Mouse (Mus musculus): Measurements from ENCODE around the gene Pnck. TPM values are rescaled to one million over a fixed set of nuclear protein-coding genes. Genes with fewer than 3 reads are reported as not detected.

Gene Pnck
- total RNA-seq (2023), result not detected

GRCm38 (mm10) chrX:73659575-73660283, at the start of gene Pnck:
TSS of gene Pnck (minus strand) at chrX:73660117.

GRCm38 (mm10) chrX:73672879-73673618, 13.1 kb upstream of the Pnck start, which contains the start of gene Slc6a8:
TSS of gene Slc6a8 (plus strand) at chrX:73673150.

GRCm38 (mm10) chrX:73639255-73639675, 20.7 kb downstream of the Pnck start, which contains the start of gene Dusp9:
TSS of gene Dusp9 (plus strand) at chrX:73639419.

Other genes with a start within 250 kb of the Pnck start
- not detected for gene Zfp92, start 249.0 kb downstream of the Pnck start, total RNA-seq (2023)
- not detected for gene Trex2, start 224.8 kb downstream of the Pnck start, total RNA-seq (2023)
- gene Haus7, start 201.1 kb downstream of the Pnck start, total RNA-seq (2023), result 1 to 10 TPM; 8.5 to 9.3 TPM
- 10 to 100 TPM in 1 of 2 experiments, 1 to 10 TPM in 1; 6.6 to 12.2 TPM for gene Bgn, start 176.5 kb downstream of the Pnck start, total RNA-seq (2023)
- not detected for gene Atp2b3, start 157.0 kb downstream of the Pnck start, total RNA-seq (2023)
- under 1 TPM in 1 of 2 experiments, not detected in 1; 0.15 TPM for gene Dusp9, start 20.7 kb downstream of the Pnck start, total RNA-seq (2023)
- gene Slc6a8, start 13.0 kb upstream of the Pnck start, total RNA-seq (2023), result 1 to 10 TPM in 1 of 2 experiments, under 1 TPM in 1; 0.72 to 1.1 TPM
- gene Bcap31, start 56.1 kb upstream of the Pnck start, total RNA-seq (2023), result 10 to 100 TPM; 93.3 to 95.7 TPM
- 10 to 100 TPM; 82.1 to 88.8 TPM for gene Abcd1, start 56.5 kb upstream of the Pnck start, total RNA-seq (2023)
- gene Plxnb3, start 97.0 kb upstream of the Pnck start, total RNA-seq (2023), result under 1 TPM; 0.26 to 0.81 TPM
- under 1 TPM; 0.88 to 0.90 TPM for gene Srpk3, start 114.3 kb upstream of the Pnck start, total RNA-seq (2023)
- gene Idh3g, start 126.8 kb upstream of the Pnck start, total RNA-seq (2023), result 10 to 100 TPM; 89.7 to 95.2 TPM
- 100 to 1,000 TPM; 116 to 117 TPM for gene Ssr4, start 126.9 kb upstream of the Pnck start, total RNA-seq (2023)
- gene Pdzd4, start 164.9 kb upstream of the Pnck start, total RNA-seq (2023), result under 1 TPM; 0.53 to 0.64 TPM
- under 1 TPM in 1 of 2 experiments, not detected in 1; 0.11 TPM for gene Avpr2, start 232.0 kb upstream of the Pnck start, total RNA-seq (2023)
- gene L1cam, start 236.0 kb upstream of the Pnck start, total RNA-seq (2023), result 10 to 100 TPM; 28.9 to 42.0 TPM